Mouse (Mus musculus): ENCODE results near the gene Stk32b. TPM values are rescaled to one million over a fixed set of nuclear protein-coding genes. Genes with fewer than 3 reads are reported as not detected.

Stk32b gene
- total RNA-seq, 2 experiments from 2014 or later, result 1.7 to 5.0 TPM

GRCm38 (mm10) chr5:37664962-37665361 is 52.0 kb downstream of the Stk32b start:
- no peak for DNase-seq (ENCODE audit: low spot score in 2 of 2)

GRCm38 (mm10) chr5:37659177-37659576 is 57.8 kb downstream of the Stk32b start:
- DNase-seq (ENCODE audit: low spot score in 2 of 2), result no peak

- no peak for DNase-seq (ENCODE audit: low spot score in 2 of 2)
Observed at GRCm38 (mm10) chr5:37657741-37658140, 59.2 kb downstream of the Stk32b start.

GRCm38 (mm10) chr5:37655208-37655607 is 61.8 kb downstream of the Stk32b start:
- DNase-seq (ENCODE audit: low spot score in 2 of 2), result no peak

- no peak for DNase-seq (ENCODE audit: low spot score in 2 of 2)
Observed at GRCm38 (mm10) chr5:37650681-37651211, 66.2 kb downstream of the Stk32b start.

- DNase-seq (ENCODE audit: low spot score in 2 of 2), result no peak
Observed at GRCm38 (mm10) chr5:37650089-37650601, 66.8 kb downstream of the Stk32b start.

GRCm38 (mm10) chr5:37644082-37644481 is 72.9 kb downstream of the Stk32b start:
- no peak for DNase-seq (ENCODE audit: low spot score in 2 of 2)

GRCm38 (mm10) chr5:37642486-37642885 is 74.5 kb downstream of the Stk32b start:
- no peak for DNase-seq (ENCODE audit: low spot score in 2 of 2)

- no peak for DNase-seq (ENCODE audit: low spot score in 2 of 2)
Observed at GRCm38 (mm10) chr5:37634791-37635190, 82.2 kb downstream of the Stk32b start.

- no peak for DNase-seq (ENCODE audit: low spot score in 2 of 2)
Observed at GRCm38 (mm10) chr5:37627437-37628163, 89.4 kb downstream of the Stk32b start.

GRCm38 (mm10) chr5:37611874-37612273 is 105.1 kb downstream of the Stk32b start:
- DNase-seq (ENCODE audit: low spot score in 2 of 2), result no peak

- DNase-seq (ENCODE audit: low spot score in 2 of 2), result no peak
Observed at GRCm38 (mm10) chr5:37599566-37599965, 117.4 kb downstream of the Stk32b start.

- no peak for DNase-seq (ENCODE audit: low spot score in 2 of 2)
Observed at GRCm38 (mm10) chr5:37598271-37598670, 118.7 kb downstream of the Stk32b start.

GRCm38 (mm10) chr5:37592411-37592810 is 124.6 kb downstream of the Stk32b start:
- no peak for DNase-seq (ENCODE audit: low spot score in 2 of 2)

GRCm38 (mm10) chr5:37587861-37588260 is 129.1 kb downstream of the Stk32b start:
- no peak for DNase-seq (ENCODE audit: low spot score in 2 of 2)

- DNase-seq (ENCODE audit: low spot score in 2 of 2), result no peak
Observed at GRCm38 (mm10) chr5:37586071-37586470, 130.9 kb downstream of the Stk32b start.

GRCm38 (mm10) chr5:37575427-37575826 is 141.5 kb downstream of the Stk32b start:
- DNase-seq (ENCODE audit: low spot score in 2 of 2), result no peak

GRCm38 (mm10) chr5:37557274-37557815 is 159.6 kb downstream of the Stk32b start:
- no peak for DNase-seq (ENCODE audit: low spot score in 2 of 2)

- no peak for DNase-seq (ENCODE audit: low spot score in 2 of 2)
Observed at GRCm38 (mm10) chr5:37554231-37554630, 162.7 kb downstream of the Stk32b start.

GRCm38 (mm10) chr5:37551649-37552048 is 165.3 kb downstream of the Stk32b start:
- no peak for DNase-seq (ENCODE audit: low spot score in 2 of 2)

GRCm38 (mm10) chr5:37535726-37536293 is 181.2 kb downstream of the Stk32b start:
- no peak for DNase-seq (ENCODE audit: low spot score in 2 of 2)

GRCm38 (mm10) chr5:37535227-37535626 is 181.7 kb downstream of the Stk32b start:
- no peak for DNase-seq (ENCODE audit: low spot score in 2 of 2)
